Mouse (Mus musculus) ES-Bruce4 (cell line): ENCODE measurements around the gene Hspd1.

Experiments used
- CTCF ChIP-seq: IDR thresholded peaks from one replicate; pipeline ENCODE4 v1.8.1; 2011; ENCODE audit warnings: low read depth, low read length
- EP300 ChIP-seq: IDR thresholded peaks from 2 replicates; pipeline ENCODE4 v1.6.1; 2011; ENCODE audit warnings: low read depth, low read length; ENCODE audit not compliant: insufficient read depth
- POLR2A ChIP-seq: IDR thresholded peaks from one replicate; pipeline ENCODE4 v1.8.1; 2011; ENCODE audit warnings: low read length; ENCODE audit not compliant: insufficient read depth

GRCm38 (mm10) chr1:55042246-55042645, 45.8 kb downstream of the Hspd1 start:
- TF ChIP-seq CTCF (peak; percentile 44), POLR2A (no peak), EP300 (no peak)
